Mouse (Mus musculus): ENCODE measurements at regions not wholly inside any gene's neighbourhood (a gene's known extent, or its start where the extent isn't known, plus 50 kb on each side); places are given as distances from the start of the nearest gene placed in this dataset.
"Not testable (repeated sequence)": the region's sequence is repeated elsewhere in the genome, so short reads cannot be mapped to it uniquely, and the experiment has no call there.

DNA sequence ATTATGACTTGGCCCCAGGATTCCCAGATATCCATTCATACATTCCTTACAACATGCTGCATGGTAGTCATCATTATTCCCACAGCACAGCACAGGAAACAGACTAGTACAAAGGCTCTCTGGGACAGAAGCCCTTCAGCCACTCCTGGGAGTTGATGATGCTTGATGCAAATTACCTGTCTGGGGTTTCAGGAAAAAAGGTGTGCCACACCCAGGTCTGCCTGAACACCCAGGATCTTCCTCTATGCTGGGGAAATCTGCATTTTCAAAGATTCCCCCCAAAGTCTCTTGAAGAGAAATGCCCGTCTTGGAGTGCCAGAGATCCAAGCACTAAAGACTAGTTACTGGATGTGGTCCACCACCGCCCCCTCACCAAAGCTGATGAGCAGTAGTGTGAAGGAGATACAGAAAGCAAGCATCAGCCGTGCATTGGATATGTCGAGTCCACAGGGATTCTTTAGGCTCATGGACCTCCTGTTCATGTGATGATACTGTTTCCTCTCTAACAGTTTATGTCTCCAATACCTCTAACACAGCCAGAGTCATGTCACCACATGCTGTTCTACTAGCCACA lies 117.2 kb downstream of the Zfp36l1 start:
- intact Hi-C loops (cut with DNase I), result no loop called here

DNA sequence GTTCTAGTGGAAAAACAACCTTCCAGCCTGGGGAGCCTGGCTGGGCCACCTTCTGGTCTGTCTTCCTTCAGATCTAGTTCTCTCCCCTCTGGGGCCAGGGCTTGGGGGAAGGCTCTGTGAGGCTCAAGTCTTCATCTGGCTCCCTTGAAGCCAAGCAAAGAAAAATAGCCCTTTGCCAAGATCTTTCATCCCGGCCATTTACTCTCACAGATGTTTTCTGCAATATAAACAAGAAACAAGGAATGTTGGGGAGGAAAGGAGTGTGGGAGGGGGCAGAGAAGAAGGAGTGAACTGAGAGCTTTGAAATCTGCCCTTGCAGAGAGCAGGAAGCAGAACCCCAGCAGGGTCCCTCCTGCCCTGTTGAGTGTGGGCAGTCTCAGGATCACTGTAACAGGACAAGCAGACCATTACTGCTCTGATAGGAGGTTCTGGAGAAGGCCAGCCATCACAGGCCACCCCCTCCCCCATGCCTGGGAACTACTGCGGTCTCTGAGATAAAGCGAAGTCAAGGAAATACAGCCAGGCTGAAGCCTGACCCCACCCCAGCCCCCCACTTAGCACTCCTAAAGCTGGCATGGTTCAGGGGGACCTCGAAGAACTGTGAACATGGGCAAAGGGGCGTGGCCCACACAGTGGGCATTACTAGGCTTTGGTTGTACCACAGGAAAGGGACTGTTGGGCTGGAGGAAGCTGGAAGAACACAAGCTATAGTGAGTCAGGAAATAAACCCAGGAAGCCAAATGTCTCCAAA lies 118.8 kb downstream of the Zfp36l1 start:
- intact Hi-C loops (cut with DNase I), result no loop called here
- peak; percentile 60 to 65 for DNase-seq

More for the DNA sequence above, 117.2 kb downstream of the Zfp36l1 start:
- no peak for DNase-seq

DNA sequence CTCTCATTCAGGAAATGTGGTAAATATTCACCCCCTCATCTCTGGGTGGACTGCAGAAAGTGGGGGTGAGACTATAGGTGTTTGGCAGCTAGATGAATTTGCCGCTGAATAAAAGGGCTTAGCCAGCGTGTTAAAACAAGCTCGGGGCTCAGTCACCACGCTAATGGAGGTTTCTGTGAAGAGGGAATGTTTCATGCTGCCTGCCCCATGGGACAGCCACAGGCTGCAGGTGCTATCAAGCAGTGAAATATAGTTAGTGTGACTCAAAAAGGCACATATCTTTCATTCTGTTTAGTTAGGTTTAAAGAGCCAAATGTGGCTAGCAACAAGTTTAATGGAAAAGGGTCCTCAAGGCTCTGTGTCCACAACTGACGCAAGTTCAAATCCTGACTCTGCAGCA lies 121.5 kb downstream of the Zfp36l1 start:
- DNase-seq, result no peak
- intact Hi-C loops (cut with DNase I), result no loop called here

DNA sequence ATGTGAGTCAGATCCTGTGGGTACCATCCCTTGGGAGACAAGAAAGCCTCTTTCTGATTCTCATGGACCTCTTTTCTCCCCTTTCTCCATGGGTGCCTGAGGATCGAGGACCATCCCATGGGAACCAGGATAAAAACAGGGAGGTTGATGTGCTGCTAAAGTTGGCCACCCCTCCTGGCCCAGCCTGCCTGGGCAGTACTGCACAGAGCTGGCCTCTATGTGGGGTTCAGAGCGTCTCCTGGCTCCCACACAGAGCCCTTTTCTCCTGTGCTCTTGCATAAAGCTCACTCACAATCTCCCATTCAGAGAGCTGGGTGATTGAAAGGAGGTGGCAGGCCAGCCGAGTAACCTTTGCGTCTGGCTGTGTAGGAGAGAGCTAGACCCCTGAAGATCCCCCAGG lies 122.1 kb downstream of the Zfp36l1 start:
- DNase-seq, result no peak
- intact Hi-C loops (cut with DNase I), result no loop called here

DNA sequence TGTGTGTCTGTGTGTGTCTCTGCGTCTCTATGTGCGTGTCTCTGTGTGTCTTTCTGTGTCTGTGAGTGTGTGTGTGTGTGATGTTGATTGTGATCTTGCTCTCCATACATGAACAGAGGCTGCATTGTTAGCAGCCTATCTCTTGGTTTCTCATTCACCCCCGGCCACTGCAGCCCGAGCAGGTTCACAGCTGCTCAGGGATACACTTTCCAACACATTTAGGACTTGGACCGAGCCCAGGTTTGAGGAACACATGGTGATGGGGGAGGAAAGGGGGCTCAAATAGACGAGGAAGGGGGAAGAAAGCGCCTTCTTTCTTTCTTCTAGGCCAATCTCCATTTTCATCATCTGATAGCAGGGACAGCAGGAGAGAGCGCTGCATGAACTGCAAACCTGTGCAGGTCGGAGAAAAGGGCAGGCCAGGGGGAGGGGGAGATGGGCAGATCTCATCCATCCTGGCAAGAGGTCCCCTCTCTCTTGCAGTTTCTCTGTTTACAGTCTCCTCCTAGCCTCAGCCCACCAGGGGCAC lies 123.2 kb downstream of the Zfp36l1 start:
- intact Hi-C loops (cut with DNase I), result no loop called here
- DNase-seq, result peak in 1 of 2 experiments; percentile 21

DNA sequence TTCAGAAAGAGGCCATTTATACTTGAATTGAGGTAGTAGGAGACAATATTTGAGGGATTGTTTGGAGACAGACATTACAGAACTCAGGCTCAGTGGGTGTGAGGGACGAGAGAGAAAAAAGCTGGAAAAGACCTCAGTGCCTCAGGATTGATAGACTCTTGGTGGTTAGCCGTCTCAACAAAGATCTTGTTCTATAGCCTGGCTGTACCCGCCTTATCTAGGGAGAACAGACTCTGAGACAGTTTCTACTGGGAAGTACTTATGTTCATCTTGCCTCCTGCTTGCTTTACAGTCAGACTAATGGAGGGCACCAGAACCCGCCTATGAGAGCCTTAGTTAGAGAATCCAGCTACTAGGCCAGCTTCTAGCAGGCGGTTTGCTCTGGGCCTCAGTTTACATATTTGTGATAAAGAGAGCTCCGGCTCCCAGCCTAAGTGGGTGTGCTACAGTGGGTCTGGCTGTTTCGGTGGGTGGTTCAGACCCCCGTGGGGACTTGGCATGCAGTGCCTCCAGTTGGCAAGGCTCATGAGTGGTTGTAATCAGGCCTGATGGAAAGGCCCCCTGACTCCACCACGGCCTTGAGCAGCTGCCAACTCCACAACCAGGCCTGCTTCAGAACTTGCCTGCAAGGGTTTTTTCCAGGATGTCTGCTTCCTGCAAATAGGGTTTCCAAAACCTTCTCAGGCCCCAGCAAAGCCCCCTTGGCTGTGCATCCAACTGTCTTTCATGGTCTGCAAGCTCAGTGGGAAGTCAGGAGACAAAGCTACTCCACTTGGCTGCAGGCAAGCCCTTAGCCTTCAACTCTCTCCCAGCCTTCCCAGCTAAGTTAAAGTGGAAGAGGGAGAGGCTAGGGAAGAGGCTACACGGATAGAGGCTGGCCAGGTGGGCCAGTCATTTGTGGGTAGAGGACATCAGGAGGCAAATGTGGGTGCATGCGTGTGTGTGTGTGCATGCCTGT lies 124.1 kb downstream of the Zfp36l1 start:
- intact Hi-C loops (cut with DNase I), result no loop called here
- no peak for DNase-seq

DNA sequence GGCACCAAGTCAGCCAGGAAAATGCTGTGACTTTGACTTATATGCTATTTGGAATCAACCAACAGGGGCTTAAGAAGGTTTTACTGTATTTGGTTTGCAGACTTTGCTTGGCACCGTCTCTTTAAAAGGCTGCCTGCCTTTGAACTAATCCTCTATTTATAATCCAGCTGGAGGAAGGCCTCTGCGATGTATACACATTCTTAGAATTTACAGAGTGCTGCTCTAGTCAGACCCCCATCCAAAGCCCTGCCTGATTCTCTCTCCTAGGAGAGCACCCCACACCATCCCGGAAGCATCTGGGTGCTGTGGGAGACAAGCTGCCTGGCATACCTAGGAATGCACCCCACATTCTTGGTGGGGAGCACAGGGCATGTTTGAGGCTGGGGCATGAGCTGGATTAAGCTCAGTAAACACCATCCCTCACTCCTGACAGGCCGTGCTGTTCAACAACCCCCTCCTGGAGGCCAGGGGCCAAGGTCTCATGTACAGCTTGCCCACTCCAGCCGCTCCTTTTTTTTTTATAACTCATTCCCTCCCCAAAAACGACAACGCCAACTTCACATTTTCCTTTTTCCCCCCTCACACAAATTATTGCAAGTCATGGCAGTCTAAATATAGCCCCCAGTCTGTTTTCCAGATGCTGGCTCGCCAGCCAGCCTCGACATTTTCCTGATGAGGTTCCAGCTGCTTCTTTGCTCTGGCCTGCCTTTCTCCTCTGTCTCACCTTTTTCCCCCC lies 126.4 kb downstream of the Zfp36l1 start:
- intact Hi-C loops (cut with DNase I), result no loop called here
- DNase-seq, result peak in 1 of 2 experiments; percentile 58

DNA sequence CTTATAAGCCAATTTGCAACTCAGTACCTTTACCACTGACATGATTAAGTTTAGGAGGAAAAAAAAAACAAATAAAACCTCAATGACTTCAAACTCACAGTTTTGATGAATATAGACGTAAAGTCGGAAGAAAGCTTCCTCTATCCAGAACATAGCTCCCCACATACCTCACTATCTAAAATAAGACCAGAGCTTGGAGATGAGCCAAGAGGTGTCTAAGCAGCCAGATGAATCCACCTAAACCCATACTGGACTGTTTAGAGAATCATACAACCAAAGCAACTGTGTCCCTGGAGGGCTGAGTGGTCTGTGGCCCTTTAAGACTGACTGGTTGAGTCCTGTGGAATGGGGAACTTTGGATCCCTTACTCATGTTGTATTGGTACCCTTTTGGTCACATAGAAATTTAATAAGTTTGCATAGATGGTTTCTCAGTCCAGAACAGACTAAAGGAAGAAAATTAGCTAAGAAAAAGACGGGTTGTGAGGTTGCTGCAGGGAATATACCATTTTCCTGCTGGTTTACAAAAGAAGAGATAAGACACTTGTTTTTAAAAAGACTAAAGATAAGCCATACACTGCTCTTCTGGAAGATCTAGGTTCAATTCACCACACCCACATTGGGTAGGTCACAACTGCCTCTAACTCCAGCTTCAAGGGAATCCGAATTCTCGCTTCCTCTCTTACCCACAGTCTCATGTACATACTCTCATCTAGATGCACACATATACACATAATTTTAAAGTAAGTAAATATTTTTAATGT lies 127.6 kb downstream of the Zfp36l1 start:
- peak; percentile 68 to 73 for DNase-seq
- intact Hi-C loops (cut with DNase I), result loop anchor here (5.0 kb wide), 1 partner anchor 77 kb away; no protein-coding TSS in a partner anchor

DNA sequence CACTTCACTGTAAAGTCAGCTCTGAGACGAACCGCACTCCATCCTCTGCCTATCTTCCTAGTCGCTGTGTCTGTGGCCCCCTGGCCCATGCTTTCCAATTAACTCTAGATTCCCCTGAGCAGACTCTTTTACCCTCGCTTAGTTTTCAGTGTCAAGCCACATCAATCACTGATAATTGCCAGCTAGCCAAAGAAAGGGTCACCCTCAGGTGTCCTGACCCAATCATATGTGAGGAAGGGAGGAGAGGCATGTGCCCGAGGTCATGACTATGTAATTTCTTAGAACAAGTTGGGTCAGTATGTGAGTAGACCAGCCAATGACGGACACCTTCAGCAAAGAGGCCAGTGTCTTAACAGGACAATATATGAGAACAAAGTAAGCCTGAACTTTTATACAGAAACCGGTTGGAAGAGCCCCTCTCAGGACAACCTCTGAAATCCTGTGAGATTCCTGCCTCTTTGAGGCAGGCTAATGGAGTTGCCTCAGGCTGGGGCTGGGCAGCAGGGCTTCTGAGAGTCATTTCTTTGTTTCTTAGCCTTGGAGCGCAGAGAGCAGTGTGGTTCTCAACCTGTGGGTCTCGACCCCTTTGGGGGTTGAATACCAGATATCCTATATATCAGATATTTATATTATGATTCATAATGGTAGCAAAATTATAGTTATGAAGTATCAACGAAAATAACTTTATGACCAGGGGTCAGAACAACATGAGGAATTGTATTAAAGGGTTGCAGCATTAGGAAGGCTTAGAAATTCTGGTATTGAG lies 128.6 kb downstream of the Zfp36l1 start:
- no peak for DNase-seq
- intact Hi-C loops (cut with DNase I), result loop anchor here (5.0 kb wide), 1 partner anchor 78 kb away; no protein-coding TSS in a partner anchor

DNA sequence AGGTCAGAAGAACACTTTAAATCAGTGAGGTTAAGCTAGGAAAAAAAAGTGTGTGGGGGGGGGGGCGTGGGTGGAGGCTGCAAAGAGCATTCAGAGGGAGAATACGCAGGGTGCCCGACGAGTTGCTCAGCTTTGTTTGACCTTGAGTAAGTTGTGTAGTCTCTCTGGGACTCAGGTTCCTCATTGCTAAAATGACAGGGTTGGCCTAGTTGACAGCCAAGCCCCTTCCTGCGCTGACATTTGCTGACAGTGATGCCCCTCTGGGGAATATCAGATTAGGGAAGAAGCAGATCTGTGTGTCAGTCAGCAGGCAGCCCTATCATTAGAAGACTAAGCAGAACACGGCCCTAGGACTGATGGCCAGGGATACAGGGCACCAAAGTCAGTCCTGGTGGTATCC lies 129.6 kb downstream of the Zfp36l1 start:
- intact Hi-C loops (cut with DNase I), result loop anchor here (5.0 kb wide), 1 partner anchor 79 kb away; no protein-coding TSS in a partner anchor
- no peak for DNase-seq

DNA sequence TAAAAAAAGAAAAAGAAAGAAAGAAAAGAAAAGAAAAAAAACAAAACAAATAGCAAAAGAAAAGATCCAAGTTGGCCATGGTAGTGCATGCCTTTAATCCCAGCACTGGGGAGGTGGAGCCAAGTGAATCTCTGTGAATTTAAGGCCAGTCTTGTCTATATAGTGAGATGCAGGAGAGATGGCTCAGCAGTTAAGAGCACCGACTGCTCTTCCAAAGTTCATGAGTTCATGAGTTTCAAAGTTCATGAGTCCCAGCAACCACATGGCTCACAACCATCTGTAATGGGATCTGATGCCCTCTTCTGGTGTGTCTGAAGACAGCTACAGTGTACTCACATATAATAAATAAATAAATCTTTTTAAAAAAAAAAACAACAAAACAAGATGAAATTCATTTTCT lies 130.3 kb downstream of the Zfp36l1 start:
- intact Hi-C loops (cut with DNase I), result loop anchor here (5.0 kb wide), 1 partner anchor 80 kb away; no protein-coding TSS in a partner anchor
- not testable (repeated sequence) for DNase-seq

DNA sequence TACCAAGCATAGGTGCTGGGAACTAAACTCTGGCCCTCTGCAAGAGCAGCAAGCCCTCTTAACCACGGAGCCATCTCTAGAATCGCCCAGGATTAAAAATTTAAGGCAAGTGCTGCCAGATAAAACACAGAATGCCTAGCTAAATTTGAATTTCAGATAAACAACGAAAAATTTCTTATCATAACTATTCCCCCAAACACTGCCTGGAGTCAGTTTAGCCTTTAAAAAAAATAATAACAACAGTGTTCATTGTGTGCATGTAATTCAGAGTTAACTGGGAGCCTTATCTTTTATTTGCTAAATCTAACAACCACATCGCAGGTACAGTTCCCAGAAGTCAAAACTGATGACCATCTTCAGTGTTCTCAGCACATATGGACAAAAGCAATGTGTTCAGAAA lies 132.1 kb downstream of the Zfp36l1 start:
- intact Hi-C loops (cut with DNase I), result loop anchor here (5.0 kb wide), 1 partner anchor 82 kb away; no protein-coding TSS in a partner anchor
- DNase-seq, result no peak

DNA sequence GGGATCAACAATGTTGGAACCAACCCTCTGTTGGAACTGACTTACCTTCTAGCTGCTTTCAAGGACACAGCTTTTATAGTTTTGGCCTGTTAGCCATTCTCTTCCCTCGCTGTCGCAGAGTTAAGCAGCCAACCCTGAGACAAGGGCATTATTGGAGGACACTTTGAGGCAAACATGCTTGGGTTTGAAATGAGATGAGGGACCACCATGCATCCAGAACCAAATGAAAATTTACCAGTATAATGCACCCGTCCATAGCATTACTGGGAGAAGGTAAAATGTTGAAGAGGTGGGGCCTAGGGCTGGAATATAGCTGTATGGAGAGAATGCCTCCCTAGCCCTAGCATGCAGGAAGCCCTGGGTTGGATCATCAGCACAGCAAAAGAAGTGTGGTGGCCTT lies 135.7 kb downstream of the Zfp36l1 start:
- intact Hi-C loops (cut with DNase I), result no loop called here

DNA sequence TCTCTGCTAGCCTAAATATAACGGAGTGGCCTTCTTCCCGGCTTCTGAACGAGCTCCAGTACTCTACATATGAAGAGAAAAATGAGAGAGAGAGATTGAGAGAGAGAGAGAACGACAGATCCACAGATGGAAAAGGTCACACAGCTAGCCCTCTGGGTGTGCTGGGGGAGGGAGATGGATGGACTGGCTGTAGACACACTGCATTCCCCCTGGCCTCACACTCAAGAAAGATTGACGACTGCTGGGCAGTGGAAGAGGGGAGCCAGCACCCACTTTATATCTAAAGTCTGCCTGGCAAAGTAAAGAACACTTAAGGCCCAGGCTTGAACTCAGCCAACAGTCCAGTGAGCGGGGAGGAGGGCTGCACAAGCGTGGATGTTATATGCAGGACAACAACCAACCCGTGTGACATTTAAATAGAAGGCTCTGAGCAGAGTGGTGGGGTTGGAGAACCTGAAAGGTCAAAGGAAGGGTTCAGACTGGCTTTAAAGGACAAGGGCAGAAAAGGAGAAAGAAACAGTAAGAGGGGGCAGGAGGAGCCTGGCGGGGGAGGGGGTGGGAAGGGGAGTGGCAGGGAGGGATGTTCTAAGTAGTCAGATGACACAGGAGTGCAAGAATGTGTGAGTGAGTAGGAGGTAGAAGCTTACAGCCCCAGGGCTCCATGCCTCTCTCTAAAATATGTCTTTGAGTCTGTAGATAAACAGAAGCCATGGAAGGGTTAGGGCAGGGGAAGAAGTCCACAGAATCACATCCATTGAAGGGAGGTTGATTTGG lies 137.2 kb downstream of the Zfp36l1 start:
- intact Hi-C loops (cut with DNase I), result loop anchor here (2.0 kb wide), 1 partner anchor 135 kb away; no protein-coding TSS in a partner anchor
- peak in 1 of 2 experiments; percentile 24 for DNase-seq

More for the DNA sequence above, 135.7 kb downstream of the Zfp36l1 start:
- DNase-seq, result no peak

DNA sequence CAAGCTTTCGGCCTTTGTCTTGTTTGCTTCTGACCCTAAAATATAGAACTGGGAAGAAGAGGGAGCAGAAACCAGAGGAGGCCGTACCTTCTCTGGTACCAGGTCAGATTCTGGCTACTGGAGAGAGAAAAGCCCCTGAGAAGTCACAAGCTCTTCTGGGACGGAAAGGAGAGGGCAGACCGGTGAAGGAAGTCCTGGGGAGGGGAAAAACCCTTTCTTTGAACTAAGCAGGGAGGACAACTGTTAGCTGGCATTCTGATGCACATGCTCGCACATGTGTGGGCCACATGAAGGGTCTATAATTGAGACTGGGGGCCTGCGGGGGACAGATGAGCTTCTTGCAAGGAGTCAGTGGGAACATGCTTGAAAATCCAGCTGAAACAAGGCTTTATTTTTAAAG lies 137.8 kb downstream of the Zfp36l1 start:
- peak in 1 of 2 experiments; percentile 28 for DNase-seq
- intact Hi-C loops (cut with DNase I), result loop anchor here (2.0 kb wide), 1 partner anchor 136 kb away; no protein-coding TSS in a partner anchor

DNA sequence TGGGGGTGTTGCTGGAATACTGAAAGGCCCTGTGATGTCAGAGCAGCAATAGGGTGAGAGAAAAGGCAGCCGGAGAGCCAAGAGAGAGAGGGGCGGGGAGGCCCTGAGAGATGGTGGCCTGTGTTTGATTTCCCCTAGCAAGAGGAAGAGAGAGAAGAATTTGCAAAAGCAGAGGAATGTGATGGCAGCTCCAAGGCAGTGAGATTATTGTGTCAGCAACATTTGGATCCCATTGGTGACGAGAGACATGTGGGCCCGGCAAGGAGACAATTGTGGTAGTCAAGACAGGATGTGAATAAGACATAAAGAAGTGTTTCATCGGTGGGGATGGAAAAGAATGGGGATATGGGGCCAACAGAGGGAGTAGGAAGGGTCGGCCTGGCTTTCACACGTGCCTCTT lies 138.3 kb downstream of the Zfp36l1 start:
- intact Hi-C loops (cut with DNase I), result loop anchor here (2.0 to 5.0 kb wide), 2 partner anchors 38 to 136 kb away; no protein-coding TSS in a partner anchor
- peak; percentile 78 to 85 for DNase-seq

DNA sequence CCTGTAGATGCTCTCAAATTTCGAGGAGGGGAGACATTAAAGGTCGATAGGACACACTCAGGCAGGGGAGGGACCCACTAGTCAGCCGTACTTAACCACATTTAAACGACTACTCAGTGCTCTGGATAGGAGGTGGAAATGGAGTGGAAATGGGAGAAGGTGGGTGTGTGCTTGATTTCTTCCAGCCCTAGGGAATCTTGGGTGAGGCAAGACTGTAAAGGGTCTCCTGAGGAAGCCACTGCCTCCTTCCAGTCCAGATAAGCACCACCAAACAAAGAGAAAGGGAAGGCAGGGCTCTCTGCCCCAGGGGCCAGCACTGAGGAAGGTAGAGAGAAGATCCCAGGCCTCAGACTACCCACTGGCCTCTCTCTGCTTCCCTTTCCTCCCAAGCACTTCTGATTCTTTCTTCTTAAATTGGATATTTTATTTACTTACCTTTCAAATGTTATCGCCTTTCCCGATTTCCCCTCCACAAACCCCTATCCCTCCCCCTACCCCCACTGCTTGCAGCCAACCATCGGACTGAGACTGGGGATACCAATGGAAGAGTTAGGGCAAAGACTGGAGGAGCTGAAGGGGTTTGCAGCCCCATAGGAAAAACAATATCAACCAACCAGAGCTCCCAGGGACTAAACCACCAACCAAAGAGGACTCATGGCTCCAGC lies 139.1 kb downstream of the Zfp36l1 start:
- intact Hi-C loops (cut with DNase I), result loop anchor here (2.0 to 5.0 kb wide), 2 partner anchors 39 to 137 kb away; no protein-coding TSS in a partner anchor
- peak in 1 of 2 experiments; percentile 8 for DNase-seq
